Mouse (Mus musculus) liver, embryonic 12.5 days (tissue): ENCODE data around the gene Nr2c2ap. TPM values are rescaled to one million over a fixed set of nuclear protein-coding genes. Genes with fewer than 3 reads are reported as not detected.
A peak's percentile ranks its signal among the peaks of the same experiment; 100 is the strongest.

ENCODE experiments used
- ATAC-seq: fragments of 200-750 bp; cut with Nextera tagmentation; 2 replicates; pipeline ENCODE4 v1.8.0; 2017; ENCODE audit warnings: moderate number of reproducible peaks, mild to moderate bottlenecking, moderate library complexity
- H3K27ac ChIP-seq: fragments of 300-500 bp; sonication (generic); 2 replicates; pipeline ENCODE4 v1.5.1; 2016; ENCODE audit warnings: mild to moderate bottlenecking
- H3K27me3 ChIP-seq: fragments of 300-500 bp; sonication (generic); replicated peaks from 2 replicates; pipeline ENCODE4 v1.6.1; 2016; ENCODE audit warnings: mild to moderate bottlenecking, moderate library complexity
- H3K36me3 ChIP-seq: fragments of 300-500 bp; sonication (generic); 2 replicates; pipeline ENCODE4 v1.6.1; 2016; ENCODE audit warnings: mild to moderate bottlenecking, moderate library complexity
- H3K4me1 ChIP-seq: fragments of 300-500 bp; sonication (generic); 2 replicates; pipeline ENCODE4 v1.6.1; 2016
- H3K4me2 ChIP-seq: fragments of 300-500 bp; sonication (generic); 2 replicates; pipeline ENCODE4 v1.6.1; 2016; ENCODE audit warnings: mild to moderate bottlenecking, moderate library complexity
- H3K4me3 ChIP-seq: fragments of 300-500 bp; sonication (generic); 2 replicates; pipeline ENCODE4 v1.5.1; 2016; ENCODE audit warnings: mild to moderate bottlenecking, moderate library complexity
- H3K9ac ChIP-seq: fragments of 300-500 bp; sonication (generic); 2 replicates; pipeline ENCODE4 v1.6.1; 2016; ENCODE audit warnings: mild to moderate bottlenecking, moderate library complexity
- H3K9me3 ChIP-seq: fragments of 300-500 bp; sonication (generic); replicated peaks from 2 replicates; pipeline ENCODE4 v1.6.1; 2016; ENCODE audit warnings: mild to moderate bottlenecking, moderate library complexity
- WGBS: fragments of 180-500 bp; shearing (Covaris S2); methylation state at CpG from one replicate; pipeline ENCODE4 v1.1.7; 2016; ENCODE audit not compliant: insufficient replicate concordance; 5-methylcytosine and 5-hydroxymethylcytosine counted together
- polyA plus RNA-seq: library from polyadenylated mRNA; unstranded; fragments of >200 nt; fragmentation: Nextera tagmentation; extraction: Ambion mirVana; gene quantifications from 2 replicates; pipeline ENCODE4 v1.2.1, GENCODE M21; 2016

Gene Nr2c2ap
- polyA plus RNA-seq, result 30.9 and 33.0 TPM in 2 replicates

DNA sequence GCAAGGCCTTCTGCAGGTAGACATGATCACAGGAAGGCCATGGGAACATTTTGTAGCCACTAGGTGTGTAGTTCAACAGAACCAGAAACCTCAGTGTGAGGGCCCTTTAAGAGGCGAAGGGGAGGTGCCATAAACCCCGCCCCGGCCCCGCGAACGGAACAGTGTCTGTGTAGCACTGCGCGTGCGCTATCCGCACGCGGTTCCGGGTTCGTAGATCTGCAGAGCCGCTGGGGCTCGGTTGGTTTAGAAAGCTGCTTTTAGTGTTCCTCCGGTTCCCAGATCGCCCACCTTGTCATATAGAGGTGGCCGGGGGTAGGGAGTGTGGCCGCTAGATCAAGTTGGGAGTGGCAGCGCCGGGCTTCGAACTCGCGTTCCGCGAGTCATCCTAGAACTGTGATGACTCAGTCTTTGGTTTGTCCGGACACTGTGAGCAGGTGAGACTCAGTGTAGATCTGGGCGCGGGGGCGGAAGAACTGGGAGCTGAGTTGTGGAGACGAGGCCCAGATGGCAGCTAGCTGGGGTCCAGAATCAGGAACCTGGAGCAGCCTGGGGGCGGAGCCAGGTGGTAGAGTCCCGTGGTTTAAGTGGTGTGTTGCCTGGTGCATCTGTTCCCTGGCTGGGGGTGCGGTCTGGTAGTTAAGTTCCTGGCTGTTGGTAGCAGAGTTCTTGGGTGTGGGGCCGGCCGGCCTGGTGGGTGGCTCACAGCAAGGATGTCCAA, at the start of gene Nr2c2ap:
Gene Nr2c2ap (plus strand): TSS at position 168 of the 718 bp plus-strand sequence.
- peak; percentile 85 for ATAC-seq
- Histone ChIP-seq H3K9ac (peak within 1 kb of the TSS; percentile 77), H3K9me3 (no peaks in the 10 kb centered on the region), H3K36me3 (peaks cover 42% of the 10 kb centered on the region), H3K4me3 (peak within 1 kb of the TSS; percentile 77), H3K4me2 (peak within 1 kb of the TSS; percentile 79), H3K4me1 (peaks cover 48% of the 10 kb centered on the region), H3K27me3 (no peaks in the 10 kb centered on the region), H3K27ac (peak within 1 kb of the TSS; percentile 65)
- under 1% methylated on average over 37 of the region's 37 CpGs for WGBS

DNA sequence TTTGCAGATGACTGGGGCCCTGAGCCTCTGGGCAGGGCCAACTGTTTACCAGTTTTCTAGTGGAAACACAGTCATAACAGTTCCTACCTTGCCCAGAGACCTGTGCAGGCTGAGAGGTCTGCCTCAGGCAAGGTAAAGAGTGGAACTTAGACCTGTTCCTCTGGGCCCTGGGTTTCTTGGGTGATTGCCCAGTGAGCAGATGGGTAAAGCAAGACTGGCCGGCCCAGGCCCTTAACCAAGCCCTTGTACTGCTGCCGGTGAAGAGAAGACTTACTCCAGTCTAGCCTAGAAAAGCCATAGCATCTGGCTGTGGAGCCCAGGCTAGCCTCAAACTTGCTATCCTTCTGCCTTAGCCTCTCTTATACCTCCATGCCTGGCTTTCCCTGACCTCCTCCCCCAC, 49.2 kb upstream of the Nr2c2ap start:
- Histone ChIP-seq H3K9ac (no peak overlapping the region), H3K4me2 (no peak overlapping the region), H3K36me3 (no peaks in the 10 kb centered on the region), H3K9me3 (no peaks in the 10 kb centered on the region), H3K27ac (no peak overlapping the region), H3K4me3 (no peak overlapping the region), H3K27me3 (peaks cover 68% of the 10 kb centered on the region), H3K4me1 (peaks cover 17% of the 10 kb centered on the region)
- no peak for ATAC-seq
- WGBS, result 77% methylated on average over 2 of the region's 2 CpGs

DNA sequence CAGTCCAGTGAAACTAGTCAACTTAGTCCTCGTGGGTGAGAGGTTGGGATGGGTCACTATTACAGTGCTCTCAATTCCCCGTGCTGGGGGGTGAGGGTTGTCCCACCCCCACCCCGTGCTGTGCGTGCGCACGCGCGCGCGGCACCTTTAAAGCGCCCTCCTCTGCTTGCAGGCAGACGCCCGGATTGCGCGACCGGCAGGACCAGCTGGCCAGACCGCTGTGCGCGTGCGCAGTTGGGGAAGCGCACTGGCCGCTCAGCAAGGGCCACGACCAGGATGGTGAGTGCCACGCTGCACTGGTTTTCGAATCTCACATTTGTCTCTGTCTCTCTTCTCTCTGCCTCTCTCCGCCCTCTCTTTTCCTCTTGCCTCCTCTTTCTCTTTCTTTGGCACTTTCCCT, 47.8 kb upstream of the Nr2c2ap start, which contains the start of gene Hapln4:
Gene Hapln4 (plus strand): TSS at position 173 of the 400 bp plus-strand sequence.
- no peak for ATAC-seq
- no peak within 1 kb of the TSS for H3K9ac ChIP-seq
- no peak within 1 kb of the TSS for H3K27ac ChIP-seq
- peak within 1 kb of the TSS; percentile 59 for H3K4me2 ChIP-seq
- no peaks in the 10 kb centered on the region for H3K36me3 ChIP-seq
- under 1% methylated on average over 26 of the region's 26 CpGs for WGBS
- peaks cover 81% of the 10 kb centered on the region for H3K27me3 ChIP-seq
- peaks cover 22% of the 10 kb centered on the region for H3K4me1 ChIP-seq
- H3K4me3 ChIP-seq, result peak within 1 kb of the TSS; percentile 43
- H3K9me3 ChIP-seq, result no peaks in the 10 kb centered on the region

DNA sequence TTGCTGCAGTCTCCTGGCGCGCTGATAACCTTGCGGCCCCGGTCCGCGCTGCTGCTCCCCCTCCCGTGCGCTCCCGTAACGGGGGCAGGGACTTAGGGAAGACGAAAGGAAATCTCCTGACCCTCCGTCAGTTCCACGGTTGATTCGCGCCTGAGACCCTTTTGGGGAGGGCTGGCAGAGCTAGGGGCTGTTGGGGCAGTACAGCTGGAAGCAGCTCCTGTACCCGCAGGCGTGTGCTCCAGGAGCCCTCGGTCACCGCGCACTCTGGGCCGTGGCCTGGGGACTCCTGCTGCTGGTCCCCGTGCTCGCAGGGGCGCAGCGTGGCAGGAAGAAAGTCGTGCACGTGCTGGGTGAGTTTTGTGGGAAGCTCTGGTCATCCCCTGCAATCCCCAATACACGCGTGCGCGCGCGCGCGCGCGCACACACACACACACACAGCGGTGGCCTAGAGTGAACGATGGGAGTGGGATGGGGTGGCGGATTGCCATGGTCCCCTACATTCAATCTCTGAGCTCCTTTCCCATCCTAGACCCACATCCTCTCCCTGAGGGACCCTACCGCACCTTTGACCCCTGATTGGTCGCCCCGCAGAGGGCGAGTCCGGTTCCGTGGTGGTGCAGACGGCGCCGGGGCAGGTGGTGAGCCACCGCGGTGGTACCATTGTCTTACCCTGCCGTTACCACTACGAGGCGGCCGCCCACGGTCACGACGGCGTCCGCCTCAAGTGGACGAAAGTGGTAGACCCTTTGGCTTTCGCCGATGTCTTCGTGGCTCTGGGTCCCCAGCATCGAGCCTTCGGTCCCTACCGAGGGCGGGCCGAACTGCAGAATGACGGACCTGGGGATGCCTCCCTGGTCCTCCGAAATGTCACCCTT, 46.7 kb upstream of the Nr2c2ap start:
- Histone ChIP-seq H3K4me2 (peak overlapping the region; percentile 59), H3K4me1 (peaks cover 22% of the 10 kb centered on the region), H3K4me3 (peak overlapping the region; percentile 43), H3K36me3 (no peaks in the 10 kb centered on the region), H3K9ac (no peak overlapping the region), H3K27me3 (peaks cover 89% of the 10 kb centered on the region), H3K27ac (no peak overlapping the region), H3K9me3 (no peaks in the 10 kb centered on the region)
- no peak for ATAC-seq
- 3% methylated on average over 71 of the region's 71 CpGs for WGBS

DNA sequence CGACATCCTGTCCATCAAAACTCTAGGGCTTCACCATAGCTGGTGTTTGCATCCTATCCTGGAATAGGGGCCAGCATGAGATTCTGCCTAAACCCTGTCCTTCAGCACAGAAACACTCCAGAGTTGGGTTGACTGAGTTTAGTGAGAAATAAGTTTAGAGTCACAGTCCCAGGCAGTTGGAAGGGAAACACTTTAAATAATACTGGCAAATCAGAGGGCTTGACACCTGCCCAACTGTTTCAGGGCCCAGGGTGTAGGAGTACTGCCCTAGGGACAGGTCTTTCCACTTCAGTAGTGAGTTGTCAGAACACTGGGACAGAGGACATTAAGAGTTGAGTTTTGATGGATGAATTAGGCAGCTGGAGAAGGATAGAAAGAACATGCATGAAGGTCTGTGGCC, 45.0 kb upstream of the Nr2c2ap start:
- 32% methylated on average over 1 of the region's 1 CpGs for WGBS
- no peak for ATAC-seq

DNA sequence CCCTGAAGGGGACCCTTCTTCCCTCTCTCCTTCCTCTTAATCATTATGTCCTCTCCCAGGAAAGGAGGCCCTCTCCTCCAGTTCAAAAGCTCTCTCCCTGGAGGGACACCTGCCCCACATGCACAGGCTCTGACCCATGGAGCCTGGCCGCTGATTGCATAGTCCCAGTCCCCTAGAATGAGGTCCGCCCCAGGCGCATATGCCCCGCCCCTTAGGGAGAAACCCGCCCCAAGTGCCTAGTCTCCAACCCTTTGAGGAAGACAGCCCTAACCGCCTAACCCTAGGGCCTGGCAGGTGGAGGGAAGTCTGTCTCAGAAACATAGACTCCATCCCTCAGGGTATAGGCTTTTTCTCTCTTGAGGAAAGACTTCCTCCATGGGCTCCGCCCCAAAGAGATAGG, 43.9 kb upstream of the Nr2c2ap start:
- 6% methylated on average over 7 of the region's 7 CpGs for WGBS
- H3K36me3 ChIP-seq, result no peaks in the 10 kb centered on the region
- no peaks in the 10 kb centered on the region for H3K9me3 ChIP-seq
- no peak overlapping the region for H3K4me2 ChIP-seq
- H3K4me1 ChIP-seq, result peaks cover 22% of the 10 kb centered on the region
- H3K27ac ChIP-seq, result no peak overlapping the region
- H3K9ac ChIP-seq, result no peak overlapping the region
- H3K27me3 ChIP-seq, result peaks cover 100% of the 10 kb centered on the region
- H3K4me3 ChIP-seq, result no peak overlapping the region
- no peak for ATAC-seq

More for the DNA sequence above, 45.0 kb upstream of the Nr2c2ap start:
- no peak overlapping the region for H3K4me3 ChIP-seq
- H3K27me3 ChIP-seq, result peaks cover 100% of the 10 kb centered on the region
- H3K27ac ChIP-seq, result no peak overlapping the region
- no peak overlapping the region for H3K9ac ChIP-seq
- H3K9me3 ChIP-seq, result no peaks in the 10 kb centered on the region
- peaks cover 22% of the 10 kb centered on the region for H3K4me1 ChIP-seq
- H3K36me3 ChIP-seq, result no peaks in the 10 kb centered on the region
- H3K4me2 ChIP-seq, result no peak overlapping the region

DNA sequence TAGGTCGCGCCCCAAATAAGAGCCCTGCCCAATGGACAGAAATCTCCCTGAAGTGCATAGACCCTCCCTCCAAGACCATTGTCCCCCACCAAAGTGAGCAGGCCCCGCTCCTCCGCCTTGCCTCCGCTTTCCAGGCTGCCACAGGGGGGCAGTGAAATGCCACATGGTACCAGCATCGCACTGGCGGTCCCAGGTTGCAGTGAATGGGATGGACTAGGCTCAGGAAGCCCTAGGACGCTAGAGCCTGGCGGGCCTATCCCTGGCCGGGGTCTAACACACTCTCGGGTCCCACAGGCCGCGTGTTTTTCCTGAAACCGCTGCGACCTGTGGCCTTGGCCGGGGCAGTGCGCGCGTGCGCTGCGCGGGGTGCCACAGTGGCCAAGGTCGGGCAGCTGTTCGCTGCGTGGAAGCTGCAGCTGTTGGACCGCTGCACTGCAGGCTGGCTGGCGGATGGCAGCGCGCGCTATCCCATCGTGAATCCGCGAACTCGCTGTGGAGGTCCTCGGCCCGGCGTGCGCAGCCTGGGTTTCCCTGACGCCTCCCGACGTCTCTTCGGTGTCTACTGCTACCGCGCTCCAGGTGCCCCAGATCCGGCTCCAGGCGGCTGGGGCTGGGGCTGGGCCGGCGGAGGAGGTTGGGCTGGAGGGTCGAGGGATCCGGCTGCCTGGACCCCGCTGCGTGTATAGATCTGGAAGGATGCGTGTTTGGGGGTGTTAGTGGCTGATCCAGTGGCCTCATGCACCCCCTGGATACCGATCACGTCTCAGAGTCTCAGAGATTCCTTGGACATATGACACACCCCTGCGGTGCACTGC, 43.1 kb upstream of the Nr2c2ap start:
- H3K27me3 ChIP-seq, result peaks cover 97% of the 10 kb centered on the region
- H3K27ac ChIP-seq, result no peak overlapping the region
- peak overlapping the region; percentile 48 for H3K4me2 ChIP-seq
- H3K9me3 ChIP-seq, result no peaks in the 10 kb centered on the region
- H3K9ac ChIP-seq, result no peak overlapping the region
- peaks cover 21% of the 10 kb centered on the region for H3K4me1 ChIP-seq
- ATAC-seq, result peak; percentile 31; the same call in 1 of the 2 replicates
- WGBS, result 7% methylated on average over 56 of the region's 56 CpGs
- H3K4me3 ChIP-seq, result peak overlapping the region; percentile 24
- no peaks in the 10 kb centered on the region for H3K36me3 ChIP-seq

DNA sequence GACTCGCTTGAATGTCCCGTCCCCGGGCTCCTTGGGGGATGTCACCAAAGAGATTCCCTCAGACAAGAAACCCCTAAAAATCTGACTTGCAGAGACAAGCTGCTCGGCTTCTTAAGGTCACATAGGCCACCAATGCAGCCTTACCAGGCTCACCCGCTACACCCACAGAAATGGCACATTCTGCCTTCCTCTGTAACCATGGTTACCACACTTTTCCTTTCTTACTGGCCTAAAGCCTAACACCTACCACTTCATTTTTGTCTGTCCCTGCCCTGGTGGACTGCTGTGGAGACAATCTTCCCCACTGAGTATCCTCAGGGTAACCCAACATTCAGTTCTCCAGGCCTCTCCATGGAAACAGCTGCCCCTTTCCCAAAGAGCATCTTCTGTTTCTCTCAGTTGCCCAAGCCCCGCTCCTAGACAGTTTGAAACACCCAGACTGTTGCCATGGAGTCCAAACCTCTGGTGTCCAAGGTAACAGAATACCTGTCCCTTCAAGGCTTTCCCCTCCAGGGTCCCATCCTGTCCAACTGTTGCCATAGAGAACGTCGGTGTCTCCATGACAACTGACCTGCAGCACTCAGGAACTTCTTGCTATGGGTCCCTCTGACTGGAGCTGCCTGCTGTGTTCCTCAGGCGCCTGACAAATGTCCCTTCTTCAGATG, 41.7 kb upstream of the Nr2c2ap start:
- no peak overlapping the region for H3K4me3 ChIP-seq
- H3K4me1 ChIP-seq, result peaks cover 8% of the 10 kb centered on the region
- ATAC-seq, result no peak
- H3K9me3 ChIP-seq, result no peaks in the 10 kb centered on the region
- H3K4me2 ChIP-seq, result no peak overlapping the region
- no peaks in the 10 kb centered on the region for H3K36me3 ChIP-seq
- WGBS, result 52% methylated on average over 9 of the region's 9 CpGs
- no peak overlapping the region for H3K27ac ChIP-seq
- peaks cover 96% of the 10 kb centered on the region for H3K27me3 ChIP-seq
- H3K9ac ChIP-seq, result no peak overlapping the region

DNA sequence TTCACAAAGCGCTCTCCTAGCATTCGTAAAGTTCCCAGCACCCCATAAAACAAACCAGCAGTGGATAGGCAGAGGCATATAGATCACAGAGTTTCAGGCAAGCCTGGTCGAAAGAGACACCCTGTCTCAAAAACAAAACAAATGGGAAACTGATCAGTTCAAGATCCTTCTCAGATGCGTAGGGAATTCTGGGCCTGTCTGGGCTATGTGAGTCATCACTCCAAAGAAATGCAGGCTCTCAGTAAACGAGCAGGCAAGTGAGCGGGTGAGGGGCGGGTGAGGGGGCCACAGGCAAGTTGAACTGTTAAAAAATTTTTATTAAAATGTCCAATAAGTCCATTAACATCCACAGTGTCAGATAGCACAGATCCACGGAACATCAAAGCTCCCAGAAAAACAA, 38.3 kb upstream of the Nr2c2ap start:
- H3K9ac ChIP-seq, result no peak overlapping the region
- 48% methylated on average over 8 of the region's 8 CpGs for WGBS
- no peak overlapping the region for H3K4me3 ChIP-seq
- no peaks in the 10 kb centered on the region for H3K9me3 ChIP-seq
- H3K27ac ChIP-seq, result no peak overlapping the region
- ATAC-seq, result no peak
- peaks cover 4% of the 10 kb centered on the region; the same call in 1 of the 2 replicates for H3K4me1 ChIP-seq
- H3K27me3 ChIP-seq, result peaks cover 85% of the 10 kb centered on the region
- H3K4me2 ChIP-seq, result no peak overlapping the region
- H3K36me3 ChIP-seq, result no peaks in the 10 kb centered on the region

DNA sequence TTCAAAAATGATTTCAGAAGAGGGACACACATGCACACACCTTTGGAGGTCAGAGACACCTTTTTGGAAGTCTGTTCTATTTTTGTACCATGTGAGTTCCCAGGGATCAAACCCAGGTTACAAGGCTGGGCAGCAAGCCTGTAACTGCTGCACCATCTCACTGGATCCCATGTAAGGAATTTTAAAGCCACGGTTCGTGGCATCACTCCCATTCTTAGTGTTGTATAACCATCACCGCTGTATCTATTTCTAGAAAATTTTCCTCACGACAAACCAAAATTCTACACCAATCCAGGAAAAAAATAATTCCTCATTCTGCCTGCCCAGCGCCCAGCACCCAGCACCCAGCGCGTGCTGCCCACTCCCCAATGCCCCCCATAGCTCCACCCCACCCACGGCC, 31.9 kb upstream of the Nr2c2ap start:
- Histone ChIP-seq H3K36me3 (no peaks in the 10 kb centered on the region), H3K27ac (no peak overlapping the region), H3K4me3 (no peak overlapping the region), H3K4me2 (no peak overlapping the region), H3K27me3 (peaks cover 42% of the 10 kb centered on the region), H3K4me1 (no peaks in the 10 kb centered on the region), H3K9me3 (no peaks in the 10 kb centered on the region), H3K9ac (no peak overlapping the region)
- ATAC-seq, result no peak
- WGBS, result 49% methylated on average over 8 of the region's 8 CpGs

DNA sequence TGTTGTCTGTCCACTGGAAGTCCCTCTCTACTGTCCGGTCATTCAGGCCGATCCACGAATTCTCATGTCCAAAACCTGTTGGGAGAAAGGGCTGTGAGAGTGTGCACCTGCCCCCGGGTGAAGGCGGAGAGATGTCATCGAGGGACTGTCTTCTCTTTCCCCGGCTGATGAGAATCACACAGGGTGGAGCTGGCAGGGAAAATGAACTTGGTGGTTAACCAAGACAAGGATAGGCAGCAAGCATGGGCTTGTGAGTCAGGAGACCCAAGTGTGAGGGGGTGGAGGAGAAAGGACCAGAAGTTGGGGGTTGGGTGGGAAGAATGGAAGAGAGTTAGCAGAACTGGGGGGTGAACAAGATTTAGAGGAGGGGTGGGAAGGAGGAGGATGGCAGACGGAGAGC, 30.9 kb upstream of the Nr2c2ap start:
- no peak overlapping the region for H3K9ac ChIP-seq
- no peaks in the 10 kb centered on the region for H3K9me3 ChIP-seq
- H3K27me3 ChIP-seq, result peaks cover 47% of the 10 kb centered on the region
- WGBS, result 63% methylated on average over 8 of the region's 8 CpGs
- no peak overlapping the region for H3K27ac ChIP-seq
- H3K36me3 ChIP-seq, result no peaks in the 10 kb centered on the region
- H3K4me3 ChIP-seq, result no peak overlapping the region
- no peaks in the 10 kb centered on the region for H3K4me1 ChIP-seq
- no peak overlapping the region for H3K4me2 ChIP-seq
- no peak for ATAC-seq
